Mouse (Mus musculus) liver, adult 2 months (tissue): Measurements from ENCODE around the gene Gm826.

Source experiments
- CTCF ChIP-seq: fragments of 200-500 bp; IDR thresholded peaks from 2 replicates; pipeline ENCODE4 v1.5.1; 2011; ENCODE audit warnings: low read depth, low read length, control low read depth
- POLR2A ChIP-seq: fragments of 200-500 bp; IDR thresholded peaks from 2 replicates; pipeline ENCODE4 v1.6.1; 2011; ENCODE audit warnings: low read length, control low read depth; ENCODE audit not compliant: insufficient read depth; ENCODE audit errors: extremely low read depth

- no peak for TF ChIP-seq CTCF
- no peak for TF ChIP-seq POLR2A
Observed at GRCm38 (mm10) chr2:160261538-160261937, 72.4 kb downstream of the Gm826 start.
